Mouse (Mus musculus) monocyte, adult 2 months (primary cell): ENCODE measurements around the gene Arf1.
"Not testable (repeated sequence)": the region's sequence is repeated elsewhere in the genome, so short reads cannot be mapped to it uniquely, and the experiment has no call there.

Experiments
- DNase-seq, 2 experiments: peaks; one replicate each; pipeline ENCODE4 v3.0.0; 2022; ENCODE audit warnings: low spot score in 2 of 2, low read depth in 1 of 2

Gene Arf1

DNA sequence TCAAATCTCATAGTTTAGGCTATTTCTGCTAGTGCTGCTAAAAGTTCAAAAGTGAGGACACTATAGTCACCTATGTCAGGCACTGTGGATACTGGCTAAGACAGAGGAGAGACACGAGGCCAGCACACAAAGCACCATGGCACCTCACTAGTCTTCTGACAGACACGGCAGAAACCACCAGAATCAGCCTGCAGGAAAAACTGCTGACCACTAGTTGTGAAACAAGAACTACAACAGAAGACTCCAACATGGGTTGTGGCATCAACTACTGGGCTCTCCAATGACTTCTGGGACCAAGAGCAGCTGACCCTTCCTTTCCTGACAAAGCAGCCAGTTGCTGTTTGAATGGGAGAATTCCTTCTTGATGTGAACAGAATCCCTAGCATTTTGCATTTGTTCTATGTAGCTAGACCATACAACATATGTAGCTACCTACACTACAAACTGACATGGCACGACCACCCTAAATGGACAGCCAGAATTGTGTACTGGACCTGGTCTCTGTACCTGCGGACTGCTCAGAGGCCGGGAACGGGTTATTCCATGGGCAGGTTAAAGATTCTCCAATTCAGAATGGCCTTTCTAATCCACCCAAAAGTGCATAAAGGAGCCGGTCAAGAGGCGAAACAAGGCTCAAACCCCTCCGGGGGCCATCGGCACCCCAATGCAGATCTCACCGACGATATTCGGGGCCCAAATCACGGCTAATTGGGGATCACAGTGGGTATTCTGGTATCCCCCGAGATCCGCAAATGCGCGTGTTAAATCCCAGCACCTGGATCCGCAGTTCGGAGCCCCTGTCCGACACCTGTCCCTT, 1.1 kb downstream of the Arf1 start:
- DNase-seq = peak in 1 of 2 experiments; percentile 37

- no peak for DNase-seq
Measured at GRCm38 (mm10) chr11:59226251-59226650, 1.8 kb downstream of the Arf1 start.

DNA sequence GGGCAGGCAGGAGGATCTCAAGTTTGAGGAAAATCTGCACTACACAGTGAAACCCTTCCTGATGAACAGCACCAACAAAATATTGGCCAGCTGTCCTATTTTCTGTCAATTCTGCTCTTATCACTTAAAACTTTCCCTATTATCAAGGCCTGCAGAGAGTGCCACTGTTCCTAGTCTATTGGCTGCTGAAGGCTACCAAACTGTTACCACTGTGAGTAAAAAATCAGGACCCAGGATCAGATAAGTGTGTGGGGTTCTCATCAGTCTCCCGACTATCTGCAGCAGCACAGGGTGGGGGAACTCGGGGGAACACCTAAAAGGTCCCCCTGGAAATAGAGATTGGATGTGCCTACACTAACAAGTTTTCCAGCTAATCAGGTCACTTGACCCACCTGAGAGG, 2.9 kb downstream of the Arf1 start:
- DNase-seq = no peak

GRCm38 (mm10) chr11:59224470-59224869, 3.6 kb downstream of the Arf1 start:
- DNase-seq = no peak

DNA sequence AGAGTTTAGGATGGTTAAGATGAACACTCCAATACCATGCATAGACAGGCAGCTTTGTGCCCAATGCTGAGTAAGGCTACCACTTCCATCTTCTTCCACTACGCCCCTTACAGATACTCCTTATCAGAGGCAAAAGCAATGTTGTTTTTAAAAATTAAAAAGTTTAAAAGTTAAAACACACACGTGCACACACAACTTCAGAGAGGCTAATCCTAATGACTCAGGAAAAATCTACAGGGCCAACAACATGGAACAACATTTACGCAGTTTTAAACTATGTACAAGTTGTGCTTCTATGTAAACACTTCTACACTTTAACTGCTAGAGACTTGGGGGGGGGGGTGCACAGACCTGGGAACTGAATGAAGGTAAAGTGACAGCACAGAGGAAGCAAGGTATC, 4.0 kb downstream of the Arf1 start:
- no peak for DNase-seq

GRCm38 (mm10) chr11:59222306-59222705, 5.8 kb downstream of the Arf1 start:
- no peak for DNase-seq

DNA sequence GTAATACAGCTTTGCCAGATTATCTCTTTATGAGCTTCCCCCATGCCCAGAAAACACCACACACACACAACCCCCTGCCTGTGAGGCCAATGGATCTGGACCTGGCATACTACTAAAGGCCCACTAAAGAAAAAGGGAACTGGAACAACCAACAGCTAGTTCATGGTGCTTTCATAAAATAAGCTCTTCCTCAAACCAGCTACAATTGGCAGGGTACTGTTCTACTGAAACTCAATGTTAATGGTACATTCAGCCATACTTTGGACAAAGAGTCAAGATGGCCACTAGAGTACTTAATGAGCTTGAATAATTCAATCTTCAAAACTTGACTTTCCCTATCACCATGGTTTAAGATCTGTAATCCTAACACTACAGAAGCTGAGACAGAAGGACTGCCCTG, 6.5 kb downstream of the Arf1 start:
- DNase-seq = no peak

DNA sequence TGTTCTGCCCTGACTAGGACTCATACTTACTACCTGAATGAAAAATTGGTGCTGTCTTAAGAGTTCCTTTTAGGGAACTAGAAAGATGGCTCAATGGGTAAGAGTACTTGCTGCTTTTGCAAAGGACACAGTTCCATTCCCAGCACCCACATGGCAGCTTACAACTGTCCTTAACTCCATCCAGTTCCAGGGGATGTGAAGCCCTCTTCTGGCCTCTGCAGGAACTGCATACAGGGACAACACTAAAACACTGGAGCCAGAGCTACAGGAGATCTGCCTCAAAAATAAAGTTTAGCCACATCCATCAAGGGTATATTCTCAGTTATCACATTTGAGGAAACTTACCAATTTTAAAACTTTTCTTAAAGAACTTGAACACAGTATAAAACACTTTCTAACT, 9.0 kb downstream of the Arf1 start:
- DNase-seq = no peak

GRCm38 (mm10) chr11:59218389-59218998, 9.6 kb downstream of the Arf1 start:
- DNase-seq = no peak

DNA sequence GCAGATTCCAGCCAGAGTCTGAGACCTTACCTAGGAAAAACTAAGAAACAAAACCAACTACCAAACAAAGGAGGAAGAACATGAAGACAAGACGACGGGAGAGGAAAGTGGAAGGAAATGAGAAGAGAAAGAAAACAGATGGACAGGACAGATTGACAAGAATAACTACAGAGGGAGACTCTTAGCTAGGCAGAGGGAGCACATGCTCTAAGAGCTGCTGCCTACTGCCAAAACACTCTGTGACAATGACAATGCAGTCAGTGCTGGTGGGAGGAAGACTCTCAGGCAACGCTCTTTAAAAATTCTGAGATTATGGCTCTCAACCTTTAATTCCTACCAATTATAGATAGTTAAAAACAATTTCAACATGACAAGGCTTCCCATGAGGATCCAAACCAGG, 11.1 kb downstream of the Arf1 start:
- DNase-seq = no peak

GRCm38 (mm10) chr11:59212892-59213494, 15.1 kb downstream of the Arf1 start:
- no peak for DNase-seq

- DNase-seq = peak in 1 of 2 experiments; percentile 42
Measured at GRCm38 (mm10) chr11:59212320-59212719, 15.8 kb downstream of the Arf1 start.

DNA sequence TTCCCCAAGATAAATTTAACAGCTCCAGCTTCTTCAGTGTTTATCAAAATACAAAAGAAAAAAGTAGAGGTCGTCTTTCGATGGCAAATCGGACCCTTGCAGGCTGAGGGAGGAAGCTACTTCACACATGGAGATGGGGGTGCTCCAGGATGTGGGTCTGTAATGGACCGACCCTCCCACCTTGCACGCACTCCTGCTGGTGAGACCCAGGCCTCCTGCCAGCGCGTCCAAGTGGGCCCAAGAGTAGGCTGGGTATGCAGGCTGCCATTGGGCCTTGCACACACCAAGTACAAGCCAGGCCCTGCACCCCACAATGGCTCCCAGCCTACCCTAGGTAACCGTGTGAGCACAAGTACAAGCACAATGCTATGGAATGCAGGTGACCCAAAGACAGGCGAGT, 16.5 kb downstream of the Arf1 start:
- not testable (repeated sequence) for DNase-seq

GRCm38 (mm10) chr11:59210020-59210419, 18.1 kb downstream of the Arf1 start:
- no peak for DNase-seq

DNA sequence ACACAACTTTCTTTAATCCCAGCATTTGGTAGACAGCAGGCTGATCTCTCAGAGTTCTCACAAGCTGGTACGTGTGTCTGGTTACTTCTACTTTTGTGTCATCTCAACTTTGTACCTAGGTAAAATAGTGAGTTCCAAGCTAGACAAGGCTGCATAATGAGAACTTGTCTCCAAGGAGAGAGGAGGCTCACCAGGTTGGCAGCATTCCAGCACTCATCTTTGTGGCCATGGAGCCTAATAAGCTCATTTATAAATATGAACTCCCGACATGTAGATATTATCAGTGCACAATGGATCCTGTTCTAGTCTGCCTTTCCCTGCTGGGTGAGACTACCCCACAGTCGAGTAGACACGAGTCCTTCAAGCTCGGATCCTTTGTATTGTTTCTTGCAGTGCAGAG, 18.5 kb downstream of the Arf1 start:
- DNase-seq = no peak

DNA sequence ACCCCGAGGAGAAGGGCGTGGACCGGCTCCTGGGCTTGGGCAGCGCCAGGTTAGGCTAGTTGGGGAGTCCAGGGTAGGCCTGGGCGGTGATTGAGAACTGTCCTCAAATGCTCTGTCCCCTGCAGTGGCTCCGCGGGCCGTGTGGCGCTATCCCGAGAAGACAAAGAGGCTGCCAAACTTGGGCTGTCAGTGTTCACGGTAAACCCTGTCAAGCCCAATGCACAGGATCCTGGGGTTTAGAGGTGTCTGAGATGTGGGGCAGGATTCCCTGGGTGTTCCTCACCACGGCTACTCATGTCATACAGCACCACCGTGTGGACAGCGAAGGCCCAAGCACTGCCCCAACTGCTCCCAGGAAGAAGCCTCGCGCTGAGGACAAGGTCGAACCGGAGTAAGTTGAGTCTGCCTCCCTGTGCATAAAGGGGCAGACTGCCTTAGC, 19.0 kb downstream of the Arf1 start:
- DNase-seq = peak in 1 of 2 experiments; percentile 60

GRCm38 (mm10) chr11:59208153-59208831, 19.8 kb downstream of the Arf1 start, which contains the start of gene 2310033P09Rik:
Gene 2310033P09Rik, plus strand, starts transcription at chr11:59208321.
- DNase-seq = peak; percentile 84 to 92

- DNase-seq = peak; percentile 64 to 86
Measured at GRCm38 (mm10) chr11:59202081-59202995, 25.7 kb downstream of the Arf1 start, which contains the start of gene Mrpl55. Gene Mrpl55, plus strand, starts transcription at chr11:59202486.

GRCm38 (mm10) chr11:59201216-59202002, 26.7 kb downstream of the Arf1 start:
- no peak for DNase-seq

DNA sequence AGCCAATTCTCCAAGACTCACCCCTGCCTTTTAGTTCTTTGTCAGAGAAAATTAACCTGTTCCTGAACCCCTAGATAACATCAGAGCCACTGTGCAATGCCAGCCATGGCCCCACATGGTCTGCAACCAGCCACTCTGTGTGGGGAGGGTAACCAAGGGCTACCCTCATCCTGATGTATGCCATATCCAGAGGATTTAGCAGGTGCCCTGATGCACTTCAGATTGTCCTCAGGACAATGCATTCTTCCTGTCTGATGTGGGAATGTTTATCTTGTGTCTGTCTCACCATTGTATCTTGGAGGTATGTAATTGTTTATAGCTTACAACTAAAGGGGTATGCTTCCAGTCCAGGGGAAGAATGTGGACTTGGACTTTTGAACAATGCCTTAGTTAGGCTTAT, 31.8 kb downstream of the Arf1 start:
- DNase-seq = no peak
